Mouse (Mus musculus) hindbrain, embryonic 10.5 days (tissue): ENCODE measurements around the gene Zfp287. TPM values are rescaled to one million over a fixed set of nuclear protein-coding genes. Genes with fewer than 3 reads are reported as not detected.

Source experiments
- polyA plus RNA-seq: library from polyadenylated mRNA; unstranded; fragments of >200 nt; fragmentation: Nextera tagmentation; extraction: Ambion mirVana; gene quantifications from 2 replicates; pipeline ENCODE4 v1.2.1, GENCODE M21; 2016

Zfp287 gene
- polyA plus RNA-seq, 1 experiment from 2014 or later: 13.4 TPM

Other genes with a start within 250 kb of the Zfp287 start
- 27.8 and 39.0 TPM in 2 replicates for gene Cenpv, start 192.6 kb downstream of the Zfp287 start, polyA plus RNA-seq
- 3,368 and 3,918 TPM in 2 replicates for gene Ubb, start 180.7 kb downstream of the Zfp287 start, polyA plus RNA-seq
- gene Trpv2, start 157.4 kb downstream of the Zfp287 start, polyA plus RNA-seq: 6.2 and 6.5 TPM in 2 replicates
- gene Lrrc75a, start 83.4 kb downstream of the Zfp287 start, polyA plus RNA-seq: 12.6 and 15.0 TPM in 2 replicates
- gene Mmgt2, start 83.2 kb downstream of the Zfp287 start, polyA plus RNA-seq: 36.1 and 47.3 TPM in 2 replicates
- gene Gm10428, start 21.2 kb upstream of the Zfp287 start, polyA plus RNA-seq: not detected in 2 replicates
- 23.6 and 23.7 TPM in 2 replicates for gene Zfp286, start 57.6 kb upstream of the Zfp287 start, polyA plus RNA-seq
- gene Trim16, start 88.3 kb upstream of the Zfp287 start, polyA plus RNA-seq: 4.4 and 6.1 TPM in 2 replicates
- 0.36 and 0.41 TPM in 2 replicates for gene Fbxw10, start 115.2 kb upstream of the Zfp287 start, polyA plus RNA-seq
- gene Tvp23b, start 147.6 kb upstream of the Zfp287 start, polyA plus RNA-seq: 44.0 and 44.4 TPM in 2 replicates
- gene Cdrt4, start 219.3 kb upstream of the Zfp287 start, polyA plus RNA-seq: 0.30 TPM in 1 of 2 replicates, not detected in the other